Mouse (Mus musculus) frontal cortex, postnatal 14 days (tissue): ENCODE results near the gene Igf2bp3.

ENCODE experiments used
- DNase-seq, 2 experiments: peaks; one replicate each; pipeline ENCODE4 v3.0.0; 2022; ENCODE audit warnings: low spot score in 2 of 2

Gene Igf2bp3

GRCm38 (mm10) chr6:49174616-49175015, 40.1 kb downstream of the Igf2bp3 start:
- DNase-seq: no peak

DNA sequence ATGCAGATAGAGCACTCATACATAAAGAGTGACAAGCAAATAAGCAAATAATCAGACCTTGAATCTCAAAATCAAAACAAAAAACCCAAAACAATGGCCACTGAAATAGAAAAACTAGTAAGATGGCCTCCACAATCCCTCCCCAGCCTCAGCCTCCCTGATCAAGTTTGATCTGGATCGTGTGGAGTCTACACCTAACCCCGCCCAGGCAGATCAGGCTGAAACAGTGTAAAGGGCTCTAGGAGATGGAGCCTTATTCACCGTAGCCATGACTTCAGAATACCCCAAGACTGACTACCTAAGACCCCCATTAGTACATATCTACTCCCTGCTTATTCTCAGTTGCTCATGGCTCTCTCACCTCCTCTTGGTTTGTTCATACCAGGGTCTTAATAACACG, 41.1 kb downstream of the Igf2bp3 start:
- no peak for DNase-seq

DNA sequence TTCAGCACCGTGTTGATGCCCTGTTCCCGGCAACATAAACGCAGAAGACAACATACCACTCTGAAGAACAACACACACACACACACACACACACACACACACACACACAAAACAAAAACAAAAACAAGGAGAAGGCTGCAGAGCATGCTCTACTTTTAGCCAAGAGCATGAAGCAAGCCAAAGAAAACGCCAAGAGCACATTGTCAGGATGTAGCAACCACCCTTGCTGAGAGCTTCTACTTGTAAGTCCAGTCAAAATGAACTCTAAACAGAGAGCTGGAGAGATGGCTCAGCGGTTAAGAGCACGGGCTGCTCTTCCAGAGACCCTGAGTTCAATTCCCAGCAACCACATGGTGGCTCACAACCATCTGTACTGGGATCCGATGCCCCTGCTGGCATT, 41.5 kb downstream of the Igf2bp3 start:
- no peak for DNase-seq

GRCm38 (mm10) chr6:49171216-49171615, 43.5 kb downstream of the Igf2bp3 start:
- no peak for DNase-seq

- DNase-seq: no peak
These were observed 46.1 kb downstream of the Igf2bp3 start for GRCm38 (mm10) chr6:49168648-49169047.

DNA sequence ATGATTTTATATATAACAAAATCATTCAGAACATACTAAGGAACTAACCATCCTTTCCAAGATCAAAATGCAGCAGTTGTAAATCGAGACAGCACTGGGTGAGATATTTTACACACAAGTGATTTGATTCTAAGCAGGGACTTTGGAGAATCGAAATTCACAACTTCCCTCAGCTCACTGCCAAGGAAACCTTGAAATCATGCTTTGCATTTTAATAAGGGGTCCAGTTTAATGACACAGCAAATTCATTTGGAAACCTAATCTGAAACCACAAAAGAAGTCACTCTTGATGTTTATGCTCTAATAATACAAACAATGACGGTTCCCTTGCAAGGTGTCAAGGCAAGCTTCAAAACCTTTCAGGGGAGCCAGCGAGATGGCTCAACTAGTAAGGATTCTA, 47.4 kb downstream of the Igf2bp3 start:
- DNase-seq: no peak

DNA sequence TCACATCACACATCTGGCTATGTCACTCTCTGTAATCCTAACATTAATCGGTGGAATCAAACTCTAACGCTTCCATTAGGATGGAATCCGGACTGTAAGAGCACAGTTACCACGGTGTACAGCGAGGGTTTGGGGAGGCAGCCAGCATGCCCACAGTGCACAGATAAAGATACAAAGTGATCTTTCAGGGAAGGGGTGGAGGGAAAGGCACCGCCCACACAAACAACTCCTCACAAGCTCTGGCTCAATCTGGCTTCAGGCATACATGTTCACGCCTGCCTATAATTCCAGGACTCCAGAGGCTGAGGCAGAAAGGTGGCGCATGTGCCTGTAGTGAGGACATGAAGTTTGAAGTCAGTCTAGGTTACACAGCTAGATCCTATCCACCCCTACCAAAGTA, 48.4 kb downstream of the Igf2bp3 start:
- DNase-seq: no peak

DNA sequence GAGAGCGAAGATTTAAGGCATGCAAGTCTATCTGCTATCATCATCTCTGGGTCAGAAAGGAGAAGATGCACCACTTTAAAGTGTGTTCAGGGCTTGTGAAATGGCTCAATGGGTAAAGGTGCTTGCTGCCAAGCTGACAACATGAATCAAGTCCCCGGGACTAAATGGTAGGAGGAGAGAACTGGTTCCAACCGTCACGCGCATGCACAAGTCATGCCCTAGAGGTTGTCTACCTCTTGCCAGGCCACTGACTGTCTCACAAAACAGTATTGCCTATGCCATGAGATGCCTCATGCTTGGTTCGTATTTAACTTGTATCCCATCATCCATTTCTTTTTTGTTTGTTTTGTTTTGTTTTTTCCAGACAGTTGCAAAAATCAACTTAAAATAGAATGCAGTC, 48.9 kb downstream of the Igf2bp3 start:
- DNase-seq: no peak

GRCm38 (mm10) chr6:49165101-49165500, 49.7 kb downstream of the Igf2bp3 start:
- DNase-seq: no peak

DNA sequence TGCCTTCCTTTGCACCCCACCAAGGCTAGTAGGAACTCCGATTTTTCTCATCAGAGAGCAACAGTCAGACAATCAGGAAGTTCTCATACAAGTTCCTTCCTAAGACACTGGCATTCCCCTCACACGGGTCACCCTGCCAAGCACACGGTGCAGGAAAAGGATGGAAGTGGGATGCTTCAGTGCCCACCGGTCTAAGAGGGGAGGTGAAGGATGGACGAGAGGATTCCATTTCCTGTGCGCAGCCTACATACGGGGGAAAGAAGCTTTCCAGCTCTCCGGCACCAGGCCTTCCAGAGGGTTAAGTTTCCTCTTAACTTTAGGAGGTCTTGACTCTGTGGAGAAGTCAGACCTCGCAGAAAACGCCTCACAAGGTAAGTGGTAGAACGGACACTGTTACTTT, 50.1 kb downstream of the Igf2bp3 start:
- DNase-seq: no peak

- DNase-seq: no peak
These were observed 54.8 kb downstream of the Igf2bp3 start for GRCm38 (mm10) chr6:49159971-49160370.

DNA sequence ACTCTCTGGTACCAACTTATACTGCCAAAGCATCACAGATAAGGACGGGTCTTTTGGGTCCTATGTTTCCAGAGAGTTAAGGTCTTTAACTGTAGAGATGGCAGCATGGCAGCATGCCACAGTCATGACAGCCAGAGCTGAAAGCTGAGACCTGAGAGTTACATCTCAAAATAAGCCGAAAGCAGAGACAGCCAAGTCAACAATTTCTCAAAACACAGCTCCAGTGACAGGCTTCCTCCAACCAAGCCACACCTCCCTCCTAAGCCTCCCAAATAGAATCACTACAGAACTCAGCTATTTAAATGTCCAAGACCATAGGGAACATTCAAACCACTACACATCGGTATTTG, 58.0 kb downstream of the Igf2bp3 start:
- no peak for DNase-seq

DNA sequence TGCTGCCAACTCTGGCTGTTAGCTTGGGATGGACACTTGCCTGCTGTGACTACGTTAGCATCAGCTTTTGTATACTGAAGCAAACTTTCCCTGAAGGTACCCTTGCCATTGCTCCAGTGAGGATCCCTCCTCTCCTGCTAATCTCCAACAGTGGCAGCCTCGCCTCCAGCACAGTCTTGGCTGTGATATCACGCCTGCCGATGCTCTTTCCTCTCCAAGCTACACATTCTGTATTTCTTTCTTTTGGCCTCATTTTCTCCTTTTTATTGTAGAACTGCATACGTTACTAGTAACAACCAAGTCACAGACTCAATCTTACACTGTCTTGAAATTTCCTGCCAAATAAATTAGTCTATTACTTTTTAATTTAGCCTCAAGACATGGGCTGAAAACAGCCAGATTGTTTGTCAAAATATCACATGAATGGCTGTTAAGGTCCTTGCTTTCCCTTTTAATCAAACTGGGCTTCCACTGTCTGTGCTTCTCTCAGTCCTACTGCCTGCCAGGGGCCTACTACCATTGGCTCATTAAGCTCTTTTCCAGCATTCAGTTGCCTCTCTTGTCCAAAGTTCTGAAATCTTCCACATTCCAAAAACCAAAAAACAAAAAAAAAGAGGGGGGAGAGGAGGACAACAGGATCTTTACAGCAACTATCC, 58.5 kb downstream of the Igf2bp3 start:
- no peak for DNase-seq

DNA sequence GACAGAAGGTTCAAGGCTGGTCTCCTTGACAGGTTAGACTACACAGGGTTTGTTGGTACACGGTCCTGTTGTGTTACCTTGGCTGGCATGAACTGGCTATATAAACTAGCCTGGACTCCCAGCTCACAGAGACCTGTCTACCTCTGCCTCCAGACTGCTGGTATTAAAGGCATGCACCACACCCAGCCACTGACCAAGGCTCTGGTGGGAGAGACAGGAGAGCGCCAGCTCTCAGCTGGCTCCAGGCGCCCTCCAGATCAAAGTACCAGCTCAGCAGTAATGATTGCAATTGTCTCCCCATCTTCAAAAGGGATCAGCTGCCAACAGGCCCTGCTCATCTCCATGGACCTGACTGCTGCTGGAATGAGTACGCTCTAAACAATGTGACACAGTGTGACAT, 63.3 kb downstream of the Igf2bp3 start:
- DNase-seq: no peak

DNA sequence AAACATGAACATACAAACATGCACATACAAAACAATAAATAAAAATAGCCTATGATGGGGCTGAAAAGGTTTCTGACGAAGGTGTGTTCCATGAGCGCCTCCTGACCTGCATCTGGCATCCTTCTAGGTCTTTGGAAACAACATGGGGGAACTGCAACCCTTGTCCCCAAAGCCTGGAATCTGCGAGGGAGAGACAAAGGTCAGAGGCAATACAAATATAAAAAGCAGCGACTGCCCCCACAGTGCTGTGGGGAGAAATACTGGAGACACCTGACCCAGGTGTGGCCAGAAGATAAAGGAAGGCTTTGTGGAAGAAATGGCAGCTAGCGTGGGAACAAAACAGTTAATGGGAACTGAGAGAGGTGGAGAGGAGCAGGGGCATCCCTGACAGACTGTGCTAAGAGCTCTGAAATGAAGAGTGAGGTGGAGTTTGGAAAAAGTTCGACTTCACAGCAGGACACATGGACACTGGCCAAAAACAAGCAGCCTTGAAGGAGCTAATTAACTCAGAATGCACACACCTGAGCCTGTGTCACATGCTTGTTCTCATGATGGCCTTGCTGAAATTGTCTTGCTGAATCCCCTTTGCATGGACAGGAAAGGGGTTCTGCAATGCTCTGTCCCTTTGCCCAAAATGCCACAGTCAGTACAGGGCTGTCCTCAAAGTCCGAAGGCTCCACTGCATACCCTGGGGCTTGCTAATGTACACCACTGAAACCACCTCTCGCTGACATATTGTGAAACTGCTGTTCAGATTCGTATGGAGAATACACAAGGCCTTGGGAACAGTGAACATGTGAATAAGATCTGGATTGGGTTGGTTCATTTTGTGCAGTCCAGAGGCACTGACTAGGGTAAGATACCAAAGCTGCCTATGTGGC, 64.2 kb downstream of the Igf2bp3 start:
- DNase-seq: no peak

GRCm38 (mm10) chr6:49149202-49149930, 65.4 kb downstream of the Igf2bp3 start:
- no peak for DNase-seq

DNA sequence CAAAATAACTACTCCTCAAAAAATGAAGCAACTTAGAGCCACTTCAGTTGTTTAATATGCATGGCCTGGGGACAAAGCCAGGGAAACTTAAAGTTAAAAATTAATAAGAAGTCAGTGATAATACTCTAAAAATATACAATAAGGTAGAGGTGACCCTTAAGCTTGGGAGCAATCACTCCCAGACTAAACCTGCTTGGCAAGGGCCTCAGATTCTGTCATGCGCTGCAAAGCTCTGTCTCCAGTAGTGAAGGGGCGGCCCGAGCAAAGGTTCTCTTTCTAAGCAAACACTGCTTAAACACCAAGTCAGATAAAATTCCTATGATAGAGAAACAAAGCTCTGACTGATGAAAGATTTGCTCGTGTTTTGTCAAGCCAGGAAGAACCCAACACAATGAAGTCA, 66.0 kb downstream of the Igf2bp3 start:
- DNase-seq: no peak

DNA sequence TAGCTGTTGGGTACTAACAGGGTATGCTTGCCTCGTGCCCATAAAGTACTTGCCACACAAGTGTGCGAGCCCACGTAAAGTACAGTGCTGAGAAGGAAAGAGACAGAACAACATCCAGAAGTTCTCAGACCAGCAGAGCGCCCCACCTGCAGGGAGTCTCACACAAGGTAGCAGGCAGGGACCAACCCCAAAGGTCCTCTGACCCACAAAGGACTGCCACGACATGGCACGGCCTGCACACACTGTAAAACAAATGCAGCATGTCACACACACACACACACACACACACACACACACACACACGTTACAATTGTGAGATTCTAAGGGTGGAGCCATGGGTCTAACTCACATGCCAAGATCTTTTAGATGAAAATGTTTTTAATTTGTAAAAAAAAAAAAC, 66.4 kb downstream of the Igf2bp3 start:
- no peak for DNase-seq

GRCm38 (mm10) chr6:49146461-49146860, 68.3 kb downstream of the Igf2bp3 start:
- no peak for DNase-seq

DNA sequence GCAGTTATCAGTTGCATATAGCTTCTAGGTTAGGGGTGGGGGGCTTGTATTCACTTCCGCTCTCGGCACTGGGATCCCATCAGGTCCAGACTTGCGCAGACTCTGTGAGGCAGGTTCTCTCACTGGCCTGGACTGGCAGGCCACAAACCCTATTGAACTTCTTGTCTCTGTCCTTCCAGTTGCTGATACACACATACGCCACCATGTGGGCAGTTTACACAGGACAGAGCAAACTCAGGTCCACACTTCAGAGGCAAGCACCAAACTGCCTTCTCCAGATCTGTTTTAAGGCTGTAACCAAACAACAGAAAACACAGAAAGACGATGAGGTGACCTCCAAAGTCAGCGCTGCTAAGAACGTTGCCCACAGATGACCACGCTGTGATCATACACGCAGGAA, 72.3 kb downstream of the Igf2bp3 start:
- DNase-seq: no peak

DNA sequence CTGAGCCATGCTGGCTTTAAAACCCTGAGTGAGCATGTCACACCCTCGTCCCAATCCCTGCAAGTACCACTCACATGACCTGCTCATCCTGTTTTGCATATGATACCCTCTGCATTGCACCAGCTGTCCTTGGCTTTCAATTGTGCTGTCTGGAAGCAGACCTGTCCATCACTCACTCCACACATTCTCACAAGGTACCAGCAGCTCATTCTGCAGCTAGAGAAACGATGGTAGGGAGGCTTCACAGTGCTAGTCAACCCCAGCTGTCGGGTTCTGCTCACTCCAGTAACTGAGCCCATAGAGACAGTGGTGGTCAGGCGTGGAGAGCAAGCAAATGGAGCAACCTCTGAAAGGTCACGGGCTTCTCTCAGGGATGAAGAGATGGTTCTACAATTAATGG, 73.6 kb downstream of the Igf2bp3 start:
- no peak for DNase-seq

DNA sequence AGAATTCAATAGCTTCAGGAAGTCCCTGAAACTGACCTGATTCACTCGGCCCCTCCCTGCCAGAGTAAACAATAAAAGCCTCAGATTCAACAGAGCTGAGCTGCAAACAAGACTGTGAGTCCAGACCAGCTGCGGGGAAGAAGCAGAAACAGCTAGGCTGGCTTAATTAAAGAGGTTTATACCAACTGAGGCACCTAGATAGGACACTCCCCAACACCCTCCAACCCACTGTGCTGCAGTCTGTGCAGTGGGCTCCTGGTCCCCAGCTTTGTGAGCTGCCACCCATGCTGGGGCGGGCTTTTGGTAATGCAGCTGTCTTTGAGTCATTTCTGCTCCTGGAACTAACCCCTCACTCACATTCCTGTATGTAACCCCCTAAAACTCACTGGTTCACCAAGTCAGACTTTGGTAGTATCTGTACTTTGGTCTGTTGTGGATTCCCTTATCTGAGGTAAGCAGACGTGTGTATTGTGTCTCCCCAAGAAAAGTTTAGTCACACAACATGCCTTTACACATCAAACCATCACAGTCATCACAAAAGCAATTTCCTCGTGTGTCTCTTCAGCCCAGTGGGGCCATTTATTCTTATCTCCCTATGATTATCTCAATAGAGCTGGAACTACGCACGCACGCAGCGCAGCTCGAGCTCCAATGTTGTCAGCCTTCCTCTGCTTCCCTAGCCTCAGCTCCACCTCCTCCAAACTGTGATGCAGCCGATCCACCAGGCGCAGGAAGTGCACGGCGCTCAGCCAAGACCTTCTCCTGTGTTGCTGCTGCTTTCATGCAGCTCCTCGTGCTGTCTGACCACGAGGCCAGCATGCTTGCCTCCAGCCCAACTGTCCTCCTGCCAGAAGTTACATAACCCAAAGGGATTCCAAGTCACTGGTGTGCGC, 76.4 kb downstream of the Igf2bp3 start:
- no peak for DNase-seq
